Mouse (Mus musculus) hindbrain, embryonic 12.5 days (tissue): ENCODE data around the gene Neurl1a. TPM values are rescaled to one million over a fixed set of nuclear protein-coding genes. Genes with fewer than 3 reads are reported as not detected.
A peak's percentile ranks its signal among the peaks of the same experiment; 100 is the strongest.

Experiments used
- ATAC-seq: fragments of 200-750 bp; cut with Nextera tagmentation; 2 replicates; pipeline ENCODE4 v1.8.0; 2017; ENCODE audit warnings: moderate TSS enrichment; ENCODE audit not compliant: low FRiP score
- H3K27ac ChIP-seq: fragments of 300-500 bp; sonication (generic); 2 replicates; pipeline ENCODE4 v1.5.1; 2016; ENCODE audit warnings: mild to moderate bottlenecking
- H3K27me3 ChIP-seq: fragments of 300-500 bp; sonication (generic); 2 replicates; pipeline ENCODE4 v1.6.1; 2016; ENCODE audit warnings: mild to moderate bottlenecking
- H3K36me3 ChIP-seq: fragments of 300-500 bp; sonication (generic); 2 replicates; pipeline ENCODE4 v1.6.1; 2016; ENCODE audit warnings: mild to moderate bottlenecking
- H3K4me1 ChIP-seq: fragments of 300-500 bp; sonication (generic); 2 replicates; pipeline ENCODE4 v1.6.1; 2016
- H3K4me2 ChIP-seq: fragments of 300-500 bp; sonication (generic); replicated peaks from 2 replicates; pipeline ENCODE4 v1.6.1; 2016; ENCODE audit warnings: mild to moderate bottlenecking
- H3K4me3 ChIP-seq: fragments of 300-500 bp; sonication (generic); 2 replicates; pipeline ENCODE4 v1.5.1; 2016; ENCODE audit warnings: mild to moderate bottlenecking
- H3K9ac ChIP-seq: fragments of 300-500 bp; sonication (generic); 2 replicates; pipeline ENCODE4 v1.6.1; 2016; ENCODE audit warnings: mild to moderate bottlenecking, moderate library complexity
- H3K9me3 ChIP-seq: fragments of 300-500 bp; sonication (generic); replicated peaks from 2 replicates; pipeline ENCODE4 v1.6.1; 2016; ENCODE audit warnings: mild to moderate bottlenecking
- WGBS: fragments of 180-500 bp; shearing (Covaris S2); methylation state at CpG from one replicate; pipeline ENCODE4 v1.1.7; 2016; 5-methylcytosine and 5-hydroxymethylcytosine counted together
- polyA plus RNA-seq: library from polyadenylated mRNA; unstranded; fragments of >200 nt; fragmentation: Nextera tagmentation; extraction: Ambion mirVana; gene quantifications from 2 replicates; pipeline ENCODE4 v1.2.1, GENCODE M21; 2016

Gene Neurl1a
- polyA plus RNA-seq, 1 experiment from 2014 or later = 7.4 TPM

DNA sequence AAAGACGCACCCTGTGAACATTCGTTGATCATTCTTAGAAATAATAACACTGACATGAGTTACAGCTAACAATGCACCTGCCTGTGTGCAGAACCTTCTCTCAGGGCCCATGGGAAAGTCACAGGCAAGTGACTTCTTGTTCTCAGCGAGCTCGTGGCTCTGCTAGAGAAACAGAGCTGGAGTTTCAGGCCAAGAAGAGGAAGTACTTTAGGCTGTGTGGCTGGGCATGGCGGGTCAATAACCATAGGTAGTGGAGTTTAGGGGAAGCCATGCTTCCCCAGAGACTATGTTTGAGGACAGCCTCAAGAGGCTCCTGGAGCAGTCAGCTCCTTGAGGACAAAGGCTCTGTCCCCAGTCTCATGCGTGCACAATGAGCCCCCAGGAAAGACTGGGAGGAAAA, 77.3 kb downstream of the Neurl1a start:
- H3K36me3 ChIP-seq = no peaks in the 10 kb centered on the region
- H3K9me3 ChIP-seq = no peaks in the 10 kb centered on the region
- H3K4me2 ChIP-seq = no peak overlapping the region
- 76% methylated on average over 6 of the region's 6 CpGs for WGBS
- peaks cover 8% of the 10 kb centered on the region for H3K4me1 ChIP-seq
- H3K9ac ChIP-seq = no peak overlapping the region
- no peak overlapping the region for H3K27ac ChIP-seq
- no peak for ATAC-seq
- H3K4me3 ChIP-seq = no peak overlapping the region
- H3K27me3 ChIP-seq = peaks cover 40% of the 10 kb centered on the region

DNA sequence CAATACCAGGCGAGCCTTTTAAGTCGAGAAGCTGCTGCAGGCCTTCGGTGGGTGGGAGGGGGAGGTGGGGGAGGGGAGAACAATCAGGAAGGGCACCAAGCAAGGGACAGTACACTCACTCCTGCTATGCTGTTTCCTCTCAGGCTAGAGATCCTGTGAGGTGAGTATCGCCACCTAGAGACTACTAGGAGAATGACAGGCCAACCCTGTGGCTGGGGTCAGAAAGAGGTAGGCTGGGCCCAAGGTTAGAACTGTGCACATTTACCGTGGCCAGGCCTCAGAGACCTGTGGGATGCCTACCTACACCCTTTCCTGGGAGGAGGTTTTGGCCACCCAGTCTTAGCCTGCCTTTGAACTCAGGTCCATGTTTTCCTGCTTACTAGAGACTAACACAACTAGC, 81.0 kb downstream of the Neurl1a start:
- no peak overlapping the region for H3K4me3 ChIP-seq
- no peak overlapping the region for H3K27ac ChIP-seq
- no peaks in the 10 kb centered on the region for H3K36me3 ChIP-seq
- 0 out of 2 replicates have a peak, but pooled peaks have one; percentile 23 for ATAC-seq
- 3% methylated on average over 5 of the region's 5 CpGs for WGBS
- no peak overlapping the region for H3K9ac ChIP-seq
- H3K27me3 ChIP-seq = peaks cover 4% of the 10 kb centered on the region
- no peaks in the 10 kb centered on the region for H3K4me1 ChIP-seq
- H3K9me3 ChIP-seq = no peaks in the 10 kb centered on the region
- H3K4me2 ChIP-seq = no peak overlapping the region

DNA sequence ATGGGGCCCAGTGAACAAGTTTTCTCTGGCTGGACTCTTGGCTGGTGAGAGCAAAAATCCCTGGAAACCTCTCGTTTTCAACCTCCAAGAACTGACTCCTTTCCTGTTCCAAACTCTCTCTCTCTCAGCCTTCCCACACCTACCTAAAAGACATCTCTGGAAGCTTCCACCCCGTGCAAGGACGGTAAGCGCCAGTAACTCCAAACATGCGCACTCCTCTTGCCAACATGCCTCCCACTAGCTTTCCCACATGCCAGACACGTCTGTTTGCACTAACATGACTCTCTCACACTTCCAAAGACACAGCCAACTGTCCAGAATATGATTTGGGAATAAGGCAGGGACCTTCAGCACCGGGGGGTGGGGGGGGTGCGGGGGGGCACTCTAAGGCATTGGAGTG, 82.6 kb downstream of the Neurl1a start:
- H3K4me3 ChIP-seq = no peak overlapping the region
- no peaks in the 10 kb centered on the region for H3K9me3 ChIP-seq
- H3K27me3 ChIP-seq = no peaks in the 10 kb centered on the region; the same call in 1 of the 2 replicates
- no peak overlapping the region for H3K9ac ChIP-seq
- no peaks in the 10 kb centered on the region for H3K4me1 ChIP-seq
- 89% methylated on average over 8 of the region's 8 CpGs for WGBS
- no peak overlapping the region for H3K27ac ChIP-seq
- no peak overlapping the region for H3K4me2 ChIP-seq
- H3K36me3 ChIP-seq = no peaks in the 10 kb centered on the region
- no peak for ATAC-seq

DNA sequence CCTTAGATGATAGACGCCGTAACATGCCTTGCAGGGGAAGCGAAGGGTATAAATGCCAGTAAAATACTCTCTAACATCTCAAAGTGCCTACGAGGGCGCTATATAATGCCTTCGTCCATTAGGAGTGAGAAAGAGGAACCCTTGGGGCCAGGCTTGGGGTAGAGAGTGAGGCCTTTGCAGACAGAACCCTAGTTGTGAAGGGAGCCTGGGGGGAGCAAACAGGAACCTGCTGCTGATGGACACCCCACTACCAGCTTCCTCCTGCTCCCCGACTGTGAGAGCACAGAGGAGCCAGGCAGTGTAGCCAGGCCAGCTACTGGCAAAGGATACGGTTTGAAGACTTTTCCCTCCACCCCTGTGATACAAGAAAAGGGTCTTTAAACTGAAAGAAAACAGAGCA, 85.0 kb downstream of the Neurl1a start:
- no peak overlapping the region for H3K4me3 ChIP-seq
- peaks cover 20% of the 10 kb centered on the region for H3K36me3 ChIP-seq
- H3K9ac ChIP-seq = no peak overlapping the region
- H3K9me3 ChIP-seq = no peaks in the 10 kb centered on the region
- H3K4me2 ChIP-seq = no peak overlapping the region
- H3K27ac ChIP-seq = no peak overlapping the region
- ATAC-seq = no peak
- H3K27me3 ChIP-seq = no peaks in the 10 kb centered on the region
- WGBS = 91% methylated on average over 8 of the region's 8 CpGs
- H3K4me1 ChIP-seq = no peaks in the 10 kb centered on the region

DNA sequence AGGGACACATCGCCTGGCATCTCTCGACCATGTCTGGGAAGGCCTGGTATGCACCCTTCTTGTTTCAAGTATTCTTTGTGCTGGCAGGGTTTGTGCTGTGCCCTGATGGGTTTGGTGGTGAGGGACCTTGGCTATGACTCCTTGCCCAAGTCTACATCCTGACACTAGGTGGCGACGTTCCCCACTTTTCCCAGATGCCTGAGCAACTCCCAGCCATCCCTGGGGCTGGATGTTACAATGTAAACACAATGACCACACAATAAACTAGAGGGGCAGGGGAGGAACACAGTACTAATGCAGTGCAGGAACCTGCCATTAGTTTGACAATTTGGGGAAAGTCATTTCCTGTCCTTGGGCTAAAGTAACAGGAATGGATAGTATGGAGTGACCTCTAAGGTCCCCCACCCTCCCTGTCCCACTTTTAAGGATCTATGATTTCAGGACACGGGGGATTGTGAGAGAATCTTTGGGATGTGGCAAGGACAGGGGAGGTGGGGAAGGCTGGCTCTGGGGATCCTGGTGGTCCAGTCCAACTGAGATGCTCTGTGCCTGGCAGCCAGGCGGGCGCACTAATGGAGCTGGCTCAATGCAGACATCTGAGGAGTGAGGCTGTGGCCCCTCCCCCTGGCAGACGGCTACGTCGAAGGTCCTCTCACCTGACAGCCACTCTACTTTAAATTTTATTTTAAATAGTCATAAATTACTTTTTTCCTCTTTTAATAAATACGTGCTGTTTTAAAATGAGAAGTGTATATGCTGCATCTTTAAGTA, 85.9 kb downstream of the Neurl1a start:
- 46% methylated on average over 11 of the region's 11 CpGs for WGBS
- H3K4me1 ChIP-seq = no peaks in the 10 kb centered on the region

GRCm38 (mm10) chr19:47266070-47266801, 87.6 kb downstream of the Neurl1a start:
- Histone ChIP-seq H3K4me1 (no peaks in the 10 kb centered on the region), H3K9me3 (no peaks in the 10 kb centered on the region), H3K4me3 (no peak overlapping the region), H3K9ac (no peak overlapping the region), H3K27me3 (no peaks in the 10 kb centered on the region; the same call in 1 of the 2 replicates), H3K27ac (no peak overlapping the region), H3K4me2 (no peak overlapping the region), H3K36me3 (peaks cover 27% of the 10 kb centered on the region)
- WGBS = 94% methylated on average over 18 of the region's 18 CpGs
- no peak for ATAC-seq

More for the DNA sequence above, 85.9 kb downstream of the Neurl1a start:
- Histone ChIP-seq H3K27me3 (no peaks in the 10 kb centered on the region), H3K4me2 (no peak overlapping the region), H3K4me3 (no peak overlapping the region), H3K27ac (no peak overlapping the region), H3K36me3 (peaks cover 26% of the 10 kb centered on the region), H3K9ac (no peak overlapping the region), H3K9me3 (no peaks in the 10 kb centered on the region)
- ATAC-seq = peak; percentile 72

DNA sequence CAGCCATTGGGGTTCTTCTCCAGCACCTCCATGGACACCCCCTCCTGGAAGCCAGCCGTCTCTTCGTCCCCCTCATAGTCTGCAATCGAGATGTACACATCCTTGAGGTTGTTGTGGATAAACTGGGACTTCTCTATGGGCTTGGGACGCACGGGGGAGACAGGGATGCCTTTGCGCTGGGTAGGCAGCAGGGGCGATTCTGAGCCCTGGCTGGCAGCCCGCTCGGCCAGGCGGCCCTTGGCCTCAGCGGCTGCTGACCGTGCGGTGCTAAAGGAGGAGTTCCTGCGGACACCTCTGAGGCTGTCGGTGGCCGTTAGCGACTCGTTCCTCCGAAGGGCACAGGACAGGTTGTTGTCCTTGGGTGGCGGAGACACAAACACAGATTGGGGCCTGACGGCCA, 88.4 kb downstream of the Neurl1a start:
- Histone ChIP-seq H3K36me3 (peaks cover 34% of the 10 kb centered on the region), H3K4me2 (no peak overlapping the region), H3K27ac (no peak overlapping the region), H3K27me3 (no peaks in the 10 kb centered on the region; the same call in 1 of the 2 replicates), H3K4me3 (no peak overlapping the region), H3K4me1 (no peaks in the 10 kb centered on the region), H3K9me3 (no peaks in the 10 kb centered on the region), H3K9ac (no peak overlapping the region)
- ATAC-seq = no peak
- WGBS = 90% methylated on average over 21 of the region's 21 CpGs

GRCm38 (mm10) chr19:47269729-47270128, 91.1 kb downstream of the Neurl1a start:
- 51% methylated on average over 8 of the region's 8 CpGs for WGBS
- no peak overlapping the region for H3K9ac ChIP-seq
- H3K27me3 ChIP-seq = no peaks in the 10 kb centered on the region; the same call in 1 of the 2 replicates
- no peak overlapping the region for H3K4me3 ChIP-seq
- no peak overlapping the region for H3K4me2 ChIP-seq
- ATAC-seq = no peak
- no peak overlapping the region for H3K27ac ChIP-seq
- peaks cover 40% of the 10 kb centered on the region for H3K36me3 ChIP-seq
- H3K4me1 ChIP-seq = no peaks in the 10 kb centered on the region
- no peaks in the 10 kb centered on the region for H3K9me3 ChIP-seq

DNA sequence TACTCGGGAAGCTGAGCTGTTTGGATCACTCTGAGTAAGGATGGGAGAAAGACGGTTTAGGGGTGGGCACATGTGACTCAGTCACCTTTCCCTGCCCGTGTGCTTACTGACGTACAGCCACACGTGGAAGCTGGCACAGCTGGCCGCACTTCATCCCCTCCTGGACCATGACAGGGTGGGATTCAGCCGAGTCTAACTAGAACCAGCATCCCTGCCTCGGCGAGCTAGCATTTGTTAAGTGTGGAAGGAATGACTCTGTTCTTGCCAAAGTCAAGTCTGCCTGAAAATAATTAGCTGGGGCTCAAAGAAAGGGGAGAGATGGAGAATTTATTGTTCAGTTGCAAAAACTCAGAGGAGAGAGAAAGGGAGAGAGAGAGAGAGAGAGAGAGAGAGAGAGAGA, 91.9 kb downstream of the Neurl1a start:
- Histone ChIP-seq H3K36me3 (peaks cover 40% of the 10 kb centered on the region), H3K9me3 (no peaks in the 10 kb centered on the region), H3K4me1 (no peaks in the 10 kb centered on the region), H3K4me2 (no peak overlapping the region), H3K27ac (no peak overlapping the region), H3K27me3 (no peaks in the 10 kb centered on the region; the same call in 1 of the 2 replicates), H3K4me3 (no peak overlapping the region), H3K9ac (no peak overlapping the region)
- no peak for ATAC-seq
- 82% methylated on average over 9 of the region's 9 CpGs for WGBS

DNA sequence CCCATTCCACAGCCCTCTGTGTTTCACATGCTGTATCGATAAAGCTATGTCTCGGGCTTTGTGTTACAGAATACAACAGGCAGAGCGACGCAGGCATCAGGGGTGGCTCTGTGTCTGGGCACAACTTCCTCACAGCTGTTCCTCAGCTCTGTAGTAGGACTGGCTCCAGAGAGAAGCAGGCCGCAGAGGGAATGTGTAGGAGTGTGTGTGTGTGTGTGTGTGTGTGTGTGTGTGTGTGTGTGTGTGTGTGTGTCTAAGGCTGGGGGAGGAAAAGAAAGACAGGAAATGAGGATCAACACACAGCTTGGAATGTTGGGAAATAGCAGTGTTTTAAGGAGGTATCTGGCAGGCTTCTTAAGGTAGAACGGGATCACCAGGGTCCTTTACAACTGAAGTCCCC, 98.1 kb downstream of the Neurl1a start:
- ATAC-seq = no peak
- H3K9ac ChIP-seq = no peak overlapping the region
- no peaks in the 10 kb centered on the region for H3K4me1 ChIP-seq
- H3K4me3 ChIP-seq = no peak overlapping the region
- H3K27me3 ChIP-seq = no peaks in the 10 kb centered on the region
- WGBS = 94% methylated on average over 6 of the region's 6 CpGs
- H3K27ac ChIP-seq = no peak overlapping the region
- H3K9me3 ChIP-seq = no peaks in the 10 kb centered on the region
- peaks cover 35% of the 10 kb centered on the region for H3K36me3 ChIP-seq
- H3K4me2 ChIP-seq = no peak overlapping the region

DNA sequence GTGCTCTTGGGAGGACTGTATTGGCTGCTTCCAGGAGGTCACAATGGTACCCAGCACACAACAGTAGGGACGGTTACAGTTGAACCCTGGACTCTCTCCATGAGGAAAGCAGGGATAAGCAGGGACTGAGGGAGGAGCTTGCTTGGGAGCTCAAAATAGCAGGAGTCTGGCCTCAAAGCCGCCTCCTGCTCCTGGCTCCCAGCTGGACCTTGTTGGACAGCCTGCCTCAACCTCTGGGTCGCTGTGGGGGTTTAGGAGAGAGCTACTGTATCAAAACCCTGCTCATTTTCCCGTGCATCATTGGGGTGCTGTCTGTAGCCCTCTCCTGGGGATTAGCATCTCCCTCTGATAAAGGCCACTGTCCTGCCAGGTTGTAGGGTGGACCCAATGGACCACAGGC, 100.8 kb downstream of the Neurl1a start:
- H3K4me3 ChIP-seq = no peak overlapping the region
- no peaks in the 10 kb centered on the region for H3K4me1 ChIP-seq
- no peaks in the 10 kb centered on the region for H3K27me3 ChIP-seq
- peaks cover 32% of the 10 kb centered on the region for H3K36me3 ChIP-seq
- no peak overlapping the region for H3K4me2 ChIP-seq
- no peaks in the 10 kb centered on the region for H3K9me3 ChIP-seq
- H3K9ac ChIP-seq = no peak overlapping the region
- H3K27ac ChIP-seq = no peak overlapping the region
- no peak for ATAC-seq
- 89% methylated on average over 4 of the region's 4 CpGs for WGBS

DNA sequence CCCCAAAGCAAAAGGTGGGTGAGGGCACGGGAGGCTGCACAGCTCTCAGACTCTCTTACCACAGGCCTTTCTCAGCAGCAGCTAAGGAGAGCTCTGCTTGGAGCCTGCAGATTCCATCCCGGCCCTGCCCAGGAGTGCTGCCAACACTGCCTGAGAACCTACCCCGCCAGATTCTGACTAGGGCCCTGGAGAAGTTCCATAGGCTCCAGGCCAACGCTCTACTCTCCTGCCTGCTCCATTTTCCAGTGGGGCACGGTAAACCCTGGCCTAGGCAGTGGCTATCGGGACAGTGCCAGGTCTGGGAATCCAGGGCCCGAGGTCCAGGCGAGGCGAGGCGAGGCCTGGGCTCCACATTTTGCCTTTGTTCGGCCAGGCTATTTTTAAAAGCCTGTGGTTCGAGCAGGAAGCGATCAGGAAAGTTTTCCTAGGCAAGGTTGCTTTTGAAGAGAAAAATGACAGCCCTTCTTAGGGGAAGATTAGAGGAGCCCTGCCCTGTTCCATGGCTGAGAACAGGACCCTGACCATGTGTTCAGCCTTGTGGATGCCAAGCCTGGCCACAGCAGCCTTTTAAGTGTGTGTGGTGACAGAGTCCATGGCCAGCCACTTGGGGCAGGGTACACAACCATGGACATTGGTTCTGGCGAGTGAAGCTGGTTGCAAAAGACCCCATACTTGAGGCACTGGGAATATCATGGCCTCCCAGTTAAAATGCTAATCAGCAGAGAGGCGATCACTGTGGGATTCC, 101.3 kb downstream of the Neurl1a start:
- H3K4me3 ChIP-seq = no peak overlapping the region
- no peak for ATAC-seq
- H3K9ac ChIP-seq = no peak overlapping the region
- H3K9me3 ChIP-seq = no peaks in the 10 kb centered on the region
- 86% methylated on average over 15 of the region's 15 CpGs for WGBS
- H3K36me3 ChIP-seq = peaks cover 36% of the 10 kb centered on the region
- no peaks in the 10 kb centered on the region for H3K27me3 ChIP-seq
- H3K27ac ChIP-seq = no peak overlapping the region
- H3K4me1 ChIP-seq = no peaks in the 10 kb centered on the region
- no peak overlapping the region for H3K4me2 ChIP-seq
